Mouse (Mus musculus) hindbrain, embryonic 16.5 days (tissue): ENCODE results near the gene Capn9. TPM values are rescaled to one million over a fixed set of nuclear protein-coding genes. Genes with fewer than 3 reads are reported as not detected.
A peak's percentile ranks its signal among the peaks of the same experiment; 100 is the strongest.

ENCODE experiments used
- ATAC-seq: fragments of 200-750 bp; cut with Nextera tagmentation; 2 replicates; pipeline ENCODE4 v1.8.0; 2017; ENCODE audit warnings: moderate TSS enrichment, moderate library complexity
- H3K27ac ChIP-seq: fragments of 300-500 bp; sonication (generic); 2 replicates; pipeline ENCODE4 v1.5.1; 2014; ENCODE audit warnings: low read depth, mild to moderate bottlenecking, control low read depth, low read length, moderate library complexity
- H3K27me3 ChIP-seq: fragments of 300-500 bp; sonication (generic); replicated peaks from 2 replicates; pipeline ENCODE4 v1.6.1; 2014; ENCODE audit warnings: low read length; ENCODE audit not compliant: control insufficient read depth, insufficient read depth
- H3K36me3 ChIP-seq: fragments of 300-500 bp; sonication (generic); 2 replicates; pipeline ENCODE4 v1.6.1; 2014; ENCODE audit warnings: mild to moderate bottlenecking, low read length, moderate library complexity, mixed read lengths; ENCODE audit not compliant: control insufficient read depth, insufficient read depth
- H3K4me1 ChIP-seq: fragments of 300-500 bp; sonication (generic); 2 replicates; pipeline ENCODE4 v1.6.1; 2014; ENCODE audit warnings: low read depth, low read length; ENCODE audit not compliant: control insufficient read depth, insufficient read depth
- H3K4me2 ChIP-seq: fragments of 300-500 bp; sonication (generic); 2 replicates; pipeline ENCODE4 v1.6.1; 2014; ENCODE audit warnings: mild to moderate bottlenecking, low read length, control low read depth, moderate library complexity
- H3K4me3 ChIP-seq: fragments of 300-500 bp; sonication (generic); 2 replicates; pipeline ENCODE4 v1.5.1; 2014; ENCODE audit warnings: mild to moderate bottlenecking, low read length, control low read depth, moderate library complexity
- H3K9ac ChIP-seq: fragments of 300-500 bp; sonication (generic); 2 replicates; pipeline ENCODE4 v1.6.1; 2014; ENCODE audit warnings: low read depth, mild to moderate bottlenecking, control low read depth, low read length, moderate library complexity
- H3K9me3 ChIP-seq: fragments of 300-500 bp; sonication (generic); 2 replicates; pipeline ENCODE4 v1.6.1; 2014; ENCODE audit warnings: mild to moderate bottlenecking, low read length, moderate library complexity; ENCODE audit not compliant: control insufficient read depth
- WGBS: fragments of 180-500 bp; shearing (Covaris S2); extraction: QIAGEN DNeasy Blood & Tissue Kit; methylation state at CpG from one replicate; pipeline ENCODE4 v1.1.7; 2014; 5-methylcytosine and 5-hydroxymethylcytosine counted together
- polyA plus RNA-seq: library from polyadenylated mRNA; unstranded; fragments of >200 nt; fragmentation: Nextera tagmentation; extraction: Ambion mirVana; gene quantifications from 2 replicates; pipeline ENCODE4 v1.2.1, GENCODE M21; 2015

The Capn9 gene
- polyA plus RNA-seq, 1 experiment from 2014 or later, result 0.15 TPM

GRCm38 (mm10) chr8:124648311-124648710 lies 72.4 kb downstream of the Capn9 start:
- peaks cover 5% of the 10 kb centered on the region for H3K36me3 ChIP-seq
- no peak overlapping the region for H3K4me2 ChIP-seq
- H3K27me3 ChIP-seq, result no peaks in the 10 kb centered on the region
- no peak overlapping the region for H3K27ac ChIP-seq
- no peak for ATAC-seq
- H3K4me1 ChIP-seq, result peaks cover 25% of the 10 kb centered on the region
- no peak overlapping the region for H3K9ac ChIP-seq
- H3K9me3 ChIP-seq, result no peaks in the 10 kb centered on the region
- H3K4me3 ChIP-seq, result no peak overlapping the region

- H3K4me1 ChIP-seq, result peaks cover 22% of the 10 kb centered on the region
- no peaks in the 10 kb centered on the region for H3K9me3 ChIP-seq
- no peak overlapping the region for H3K4me3 ChIP-seq
- 92% methylated on average over 20 of the region's 20 CpGs for WGBS
- no peak overlapping the region for H3K27ac ChIP-seq
- H3K4me2 ChIP-seq, result no peak overlapping the region
- H3K27me3 ChIP-seq, result no peaks in the 10 kb centered on the region
- H3K9ac ChIP-seq, result no peak overlapping the region
- H3K36me3 ChIP-seq, result peaks cover 3% of the 10 kb centered on the region; the same call in 1 of the 2 replicates
- no peak for ATAC-seq
These were observed 75.9 kb downstream of the Capn9 start for GRCm38 (mm10) chr8:124651776-124652175.

- Histone ChIP-seq H3K9me3 (no peaks in the 10 kb centered on the region), H3K36me3 (peaks cover 3% of the 10 kb centered on the region; the same call in 1 of the 2 replicates), H3K27ac (peak overlapping the region; percentile 51), H3K4me2 (no peak overlapping the region), H3K4me1 (peaks cover 22% of the 10 kb centered on the region), H3K4me3 (no peak overlapping the region), H3K9ac (no peak overlapping the region), H3K27me3 (no peaks in the 10 kb centered on the region)
- WGBS, result 29% methylated on average over 4 of the region's 4 CpGs
- peak; percentile 51; the same call in 1 of the 2 replicates for ATAC-seq
These were observed 76.6 kb downstream of the Capn9 start for GRCm38 (mm10) chr8:124652546-124652945.

- Histone ChIP-seq H3K9me3 (no peaks in the 10 kb centered on the region), H3K9ac (no peak overlapping the region), H3K27me3 (no peaks in the 10 kb centered on the region), H3K4me3 (no peak overlapping the region), H3K4me2 (no peak overlapping the region), H3K27ac (peak overlapping the region; percentile 29; the same call in 1 of the 2 replicates), H3K4me1 (peaks cover 30% of the 10 kb centered on the region), H3K36me3 (peaks cover 3% of the 10 kb centered on the region; the same call in 1 of the 2 replicates)
- WGBS, result 66% methylated on average over 28 of the region's 28 CpGs
- ATAC-seq, result no peak
These were observed 77.9 kb downstream of the Capn9 start for GRCm38 (mm10) chr8:124653568-124654475.

- 73% methylated on average over 7 of the region's 7 CpGs for WGBS
- Histone ChIP-seq H3K9ac (no peak overlapping the region), H3K4me1 (peaks cover 53% of the 10 kb centered on the region), H3K27me3 (no peaks in the 10 kb centered on the region), H3K36me3 (no peaks in the 10 kb centered on the region), H3K4me2 (no peak overlapping the region), H3K4me3 (no peak overlapping the region), H3K9me3 (no peaks in the 10 kb centered on the region), H3K27ac (no peak overlapping the region)
- no peak for ATAC-seq
These were observed 82.0 kb downstream of the Capn9 start for GRCm38 (mm10) chr8:124657961-124658360.

GRCm38 (mm10) chr8:124658415-124658814 lies 82.5 kb downstream of the Capn9 start:
- H3K36me3 ChIP-seq, result no peaks in the 10 kb centered on the region
- H3K4me3 ChIP-seq, result no peak overlapping the region
- H3K27ac ChIP-seq, result no peak overlapping the region
- peaks cover 52% of the 10 kb centered on the region for H3K4me1 ChIP-seq
- no peaks in the 10 kb centered on the region for H3K9me3 ChIP-seq
- H3K9ac ChIP-seq, result no peak overlapping the region
- no peaks in the 10 kb centered on the region for H3K27me3 ChIP-seq
- peak; percentile 32; the same call in 1 of the 2 replicates for ATAC-seq
- H3K4me2 ChIP-seq, result peak overlapping the region; percentile 19; the same call in 1 of the 2 replicates
- 32% methylated on average over 2 of the region's 2 CpGs for WGBS

- H3K4me2 ChIP-seq, result peak overlapping the region; percentile 90
- no peaks in the 10 kb centered on the region for H3K27me3 ChIP-seq
- no peak overlapping the region for H3K27ac ChIP-seq
- H3K4me1 ChIP-seq, result peaks cover 46% of the 10 kb centered on the region
- ATAC-seq, result no peak
- WGBS, result 35% methylated on average over 9 of the region's 9 CpGs
- H3K9ac ChIP-seq, result peak overlapping the region; percentile 93
- H3K36me3 ChIP-seq, result no peaks in the 10 kb centered on the region
- H3K9me3 ChIP-seq, result no peaks in the 10 kb centered on the region
- peak overlapping the region; percentile 96 for H3K4me3 ChIP-seq
These were observed 85.9 kb downstream of the Capn9 start for GRCm38 (mm10) chr8:124661781-124662180.

GRCm38 (mm10) chr8:124662446-124663111 lies 86.7 kb downstream of the Capn9 start:
- peaks cover 46% of the 10 kb centered on the region for H3K4me1 ChIP-seq
- no peaks in the 10 kb centered on the region for H3K27me3 ChIP-seq
- H3K27ac ChIP-seq, result peak overlapping the region; percentile 92
- peak; percentile 37; the same call in 1 of the 2 replicates for ATAC-seq
- peak overlapping the region; percentile 93 for H3K9ac ChIP-seq
- WGBS, result under 1% methylated on average over 37 of the region's 49 CpGs
- H3K9me3 ChIP-seq, result no peaks in the 10 kb centered on the region
- peak overlapping the region; percentile 90 for H3K4me2 ChIP-seq
- H3K36me3 ChIP-seq, result no peaks in the 10 kb centered on the region
- H3K4me3 ChIP-seq, result peak overlapping the region; percentile 96
